Mouse (Mus musculus) lung, adult 2 months (tissue): ENCODE measurements around the gene 4930412O13Rik.

Experiments
- CTCF ChIP-seq: fragments of 200-500 bp; IDR thresholded peaks from 2 replicates; pipeline ENCODE4 v1.5.1; 2011; ENCODE audit warnings: mild to moderate bottlenecking, low read length, control low read depth; ENCODE audit not compliant: insufficient read depth
- POLR2A ChIP-seq: fragments of 200-500 bp; IDR thresholded peaks from 2 replicates; pipeline ENCODE4 v1.6.1; 2011; ENCODE audit warnings: low read depth, mild to moderate bottlenecking, control low read depth, low read length, borderline replicate concordance; ENCODE audit errors: extremely low read depth

DNA sequence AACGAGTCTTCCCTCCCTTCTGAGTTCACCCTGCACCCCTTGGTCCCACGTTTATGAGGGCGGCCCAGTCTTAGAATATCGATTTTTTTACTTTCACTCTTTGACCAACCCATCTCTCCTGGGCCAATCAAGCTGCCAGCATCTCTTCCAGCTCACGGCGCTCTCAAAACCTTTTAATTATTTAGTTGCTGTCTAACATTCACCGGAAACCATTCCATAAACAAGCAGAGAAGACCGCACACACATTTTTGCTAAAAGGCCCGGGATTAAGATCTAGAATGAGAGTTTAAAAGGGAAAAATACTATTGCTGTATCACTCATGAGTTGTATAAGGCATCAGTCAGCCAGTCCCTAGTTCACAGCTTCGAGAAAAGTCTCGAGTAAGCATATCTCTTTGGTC is 781 bp upstream of the 4930412O13Rik start:
- TF ChIP-seq CTCF, result no peak
- no peak for TF ChIP-seq POLR2A
